Mouse (Mus musculus): ENCODE data around the gene Plxnc1.

Gene Plxnc1

GRCm38 (mm10) chr10:94944691-94945205 is at the start of gene Plxnc1:
Gene Plxnc1, minus strand, starts transcription at chr10:94944835.
- DNase-seq (ENCODE audit: low spot score in 2 of 2) = peak; percentile 19 to 46

GRCm38 (mm10) chr10:94992127-94992526 is 47.5 kb upstream of the Plxnc1 start:
- DNase-seq (ENCODE audit: low spot score in 2 of 2) = peak in 1 of 2 experiments; percentile 64

GRCm38 (mm10) chr10:94991564-94992097 is 47.0 kb upstream of the Plxnc1 start:
- DNase-seq (ENCODE audit: low spot score in 2 of 2) = peak; percentile 42 to 89

GRCm38 (mm10) chr10:94990768-94991563 is 46.3 kb upstream of the Plxnc1 start:
- DNase-seq (ENCODE audit: low spot score in 2 of 2) = peak in 1 of 2 experiments; percentile 53

GRCm38 (mm10) chr10:94989321-94989720 is 44.7 kb upstream of the Plxnc1 start:
- no peak for DNase-seq (ENCODE audit: low spot score in 2 of 2)

GRCm38 (mm10) chr10:94985103-94985502 is 40.5 kb upstream of the Plxnc1 start:
- DNase-seq (ENCODE audit: low spot score in 2 of 2) = no peak

- DNase-seq (ENCODE audit: low spot score in 2 of 2) = peak in 1 of 2 experiments; percentile 66
Measured at GRCm38 (mm10) chr10:94982528-94982927, 37.9 kb upstream of the Plxnc1 start.

- no peak for DNase-seq (ENCODE audit: low spot score in 2 of 2)
Measured at GRCm38 (mm10) chr10:94981466-94982138, 37.0 kb upstream of the Plxnc1 start.

- no peak for DNase-seq (ENCODE audit: low spot score in 2 of 2)
Measured at GRCm38 (mm10) chr10:94978265-94978822, 33.7 kb upstream of the Plxnc1 start.

GRCm38 (mm10) chr10:94976329-94976728 is 31.7 kb upstream of the Plxnc1 start:
- no peak for DNase-seq (ENCODE audit: low spot score in 2 of 2)

GRCm38 (mm10) chr10:94975099-94975496 is 30.5 kb upstream of the Plxnc1 start:
- DNase-seq (ENCODE audit: low spot score in 2 of 2) = no peak

GRCm38 (mm10) chr10:94974345-94975098 is 29.9 kb upstream of the Plxnc1 start:
- DNase-seq (ENCODE audit: low spot score in 2 of 2) = no peak

GRCm38 (mm10) chr10:94971625-94972161 is 27.1 kb upstream of the Plxnc1 start:
- no peak for DNase-seq (ENCODE audit: low spot score in 2 of 2)

- peak; percentile 23 to 52 for DNase-seq (ENCODE audit: low spot score in 2 of 2)
Measured at GRCm38 (mm10) chr10:94970221-94970620, 25.6 kb upstream of the Plxnc1 start.

- DNase-seq (ENCODE audit: low spot score in 2 of 2) = no peak
Measured at GRCm38 (mm10) chr10:94967468-94967867, 22.8 kb upstream of the Plxnc1 start.

- DNase-seq (ENCODE audit: low spot score in 2 of 2) = no peak
Measured at GRCm38 (mm10) chr10:94966789-94967188, 22.2 kb upstream of the Plxnc1 start.

GRCm38 (mm10) chr10:94965093-94965492 is 20.5 kb upstream of the Plxnc1 start:
- no peak for DNase-seq (ENCODE audit: low spot score in 2 of 2)

- DNase-seq (ENCODE audit: low spot score in 2 of 2) = no peak
Measured at GRCm38 (mm10) chr10:94962005-94962404, 17.4 kb upstream of the Plxnc1 start.

- DNase-seq (ENCODE audit: low spot score in 2 of 2) = no peak
Measured at GRCm38 (mm10) chr10:94961283-94961682, 16.6 kb upstream of the Plxnc1 start.

GRCm38 (mm10) chr10:94958311-94958710 is 13.7 kb upstream of the Plxnc1 start:
- peak in 1 of 2 experiments; percentile 52 for DNase-seq (ENCODE audit: low spot score in 2 of 2)

GRCm38 (mm10) chr10:94957705-94958104 is 13.1 kb upstream of the Plxnc1 start:
- DNase-seq (ENCODE audit: low spot score in 2 of 2) = no peak
